Mouse (Mus musculus): ENCODE results near the gene Serf2. TPM values are rescaled to one million over a fixed set of nuclear protein-coding genes. Genes with fewer than 3 reads are reported as not detected.

Gene Serf2
- polyA plus RNA-seq (2017; shearing (Covaris generic)), result 100 to 1,000 TPM; 677 to 841 TPM

GRCm38 (mm10) chr2:121448739-121449535, at the start of gene Serf2:
Serf2 (plus strand) TSS chr2:121449195.
- peak; percentile 92 for ATAC-seq

DNA sequence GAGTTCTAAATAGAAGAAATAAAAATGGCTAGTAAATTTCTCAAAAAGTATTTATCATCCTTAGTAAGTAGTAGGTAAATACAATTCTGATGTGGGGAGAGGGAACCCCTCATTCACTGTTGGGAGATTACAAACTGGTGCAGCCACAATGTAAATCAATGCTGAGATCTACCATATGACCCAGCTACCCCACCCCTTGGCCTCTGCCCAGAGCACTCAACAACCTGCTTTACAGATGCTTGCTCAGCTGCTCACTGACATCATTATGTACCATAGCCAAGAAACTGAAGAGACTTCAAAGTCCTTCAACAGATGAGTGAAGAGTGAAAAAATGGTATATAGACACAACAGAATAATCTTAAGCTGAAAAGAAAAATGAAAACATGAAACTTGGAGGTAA, 45.7 kb upstream of the Serf2 start:
- no peak for ATAC-seq

DNA sequence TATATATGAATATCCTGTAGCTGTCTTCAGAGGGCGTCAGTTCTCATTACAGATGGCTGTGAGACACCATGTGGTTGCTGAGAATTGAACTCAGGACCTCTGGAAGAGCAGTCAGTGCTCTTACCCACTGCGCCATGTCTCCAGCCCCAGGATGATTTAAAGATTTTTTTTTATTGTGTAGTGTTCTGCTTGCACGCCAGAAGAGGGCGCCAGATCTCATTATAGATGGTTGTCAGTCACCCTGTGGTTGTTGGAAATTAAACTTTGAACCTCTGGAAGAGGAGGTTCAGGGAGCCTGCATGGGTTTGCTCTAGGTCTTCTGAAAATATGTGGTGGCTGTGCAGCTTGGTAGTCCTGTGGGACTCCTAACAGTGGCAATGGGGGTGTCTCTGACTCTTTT, 40.8 kb upstream of the Serf2 start:
- peak; percentile 88 for ATAC-seq

GRCm38 (mm10) chr2:121412843-121413386, 36.1 kb upstream of the Serf2 start:
- ATAC-seq, result no peak

- ATAC-seq, result peak; percentile 80
These were observed 35.5 kb upstream of the Serf2 start, which contains the start of the genes Pdia3 and Catsper2 for GRCm38 (mm10) chr2:121413387-121414042. Pdia3 (plus strand) TSS chr2:121413775. Catsper2 (minus strand) TSS chr2:121413792.

DNA sequence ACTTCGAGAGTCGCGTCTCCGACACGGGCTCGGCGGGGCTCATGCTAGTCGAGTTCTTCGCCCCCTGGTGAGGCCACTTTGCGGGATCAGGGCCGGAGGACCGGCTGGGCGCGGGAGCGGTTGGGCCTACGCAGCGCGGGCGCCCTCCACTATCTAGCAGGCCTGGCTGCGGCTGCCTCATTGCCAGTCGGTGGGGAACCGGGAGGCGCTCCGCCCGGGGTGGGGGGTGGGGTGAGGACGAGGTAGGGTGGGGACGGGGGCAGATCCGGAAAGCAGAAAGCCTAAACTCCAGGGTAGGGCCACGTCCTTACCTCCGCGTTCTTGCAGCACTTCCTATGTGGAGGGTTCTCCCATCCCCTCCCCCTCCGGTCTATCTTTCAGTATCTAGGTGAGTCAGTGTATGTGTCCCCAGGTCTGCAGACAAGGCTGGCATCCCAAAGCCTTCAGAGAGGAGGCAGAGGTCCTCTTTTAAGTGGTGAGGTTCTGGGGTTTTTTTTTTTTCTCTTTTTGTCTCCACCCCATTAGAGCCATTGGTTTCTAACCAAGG, 34.8 kb upstream of the Serf2 start:
- ATAC-seq, result peak; percentile 49

- ATAC-seq, result no peak
These were observed 33.9 kb upstream of the Serf2 start for GRCm38 (mm10) chr2:121415103-121415502.

DNA sequence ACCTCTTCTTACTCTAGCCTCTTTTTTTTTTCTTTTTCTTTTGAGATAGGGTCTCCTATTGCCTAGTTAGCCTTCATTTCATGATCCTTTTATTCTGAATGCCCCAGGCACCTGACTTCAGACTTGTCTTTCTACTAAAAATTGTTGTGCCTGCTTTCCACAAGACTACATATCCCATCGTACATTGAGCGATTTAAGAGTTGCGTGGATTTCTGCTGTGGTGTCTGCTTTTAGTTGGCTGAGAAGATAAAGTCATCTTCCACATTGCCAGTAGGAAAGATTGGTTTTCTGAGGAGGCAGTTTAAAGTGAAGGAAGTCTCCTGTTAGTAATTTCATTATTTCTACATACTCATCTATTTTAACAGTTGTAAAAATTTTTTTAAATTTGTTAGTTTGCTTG, 33.4 kb upstream of the Serf2 start:
- ATAC-seq, result no peak

GRCm38 (mm10) chr2:121416356-121416755, 32.6 kb upstream of the Serf2 start:
- ATAC-seq, result no peak

DNA sequence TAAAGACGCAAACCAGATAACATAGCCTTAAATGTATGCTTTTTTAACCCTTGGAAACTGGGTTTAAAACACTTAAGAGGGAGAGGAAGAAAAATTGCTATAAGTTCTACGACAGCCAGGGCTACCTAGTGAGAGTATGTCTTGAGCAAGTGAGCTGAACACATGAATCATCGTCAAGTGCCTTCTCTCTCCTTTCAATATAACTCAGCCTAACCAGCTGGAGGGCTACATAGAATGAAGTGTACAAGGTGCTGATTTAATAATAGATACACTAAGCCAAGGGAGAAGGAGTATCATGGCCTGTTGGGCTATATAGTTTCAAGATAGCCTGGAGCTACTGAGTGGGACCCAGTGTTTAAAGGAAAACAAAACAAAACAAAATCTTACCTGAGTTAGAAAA, 30.5 kb upstream of the Serf2 start:
- ATAC-seq, result no peak

- no peak for ATAC-seq
These were observed 25.8 kb upstream of the Serf2 start for GRCm38 (mm10) chr2:121423166-121423565.

- peak; percentile 51 for ATAC-seq
These were observed 23.1 kb upstream of the Serf2 start for GRCm38 (mm10) chr2:121425890-121426289.

DNA sequence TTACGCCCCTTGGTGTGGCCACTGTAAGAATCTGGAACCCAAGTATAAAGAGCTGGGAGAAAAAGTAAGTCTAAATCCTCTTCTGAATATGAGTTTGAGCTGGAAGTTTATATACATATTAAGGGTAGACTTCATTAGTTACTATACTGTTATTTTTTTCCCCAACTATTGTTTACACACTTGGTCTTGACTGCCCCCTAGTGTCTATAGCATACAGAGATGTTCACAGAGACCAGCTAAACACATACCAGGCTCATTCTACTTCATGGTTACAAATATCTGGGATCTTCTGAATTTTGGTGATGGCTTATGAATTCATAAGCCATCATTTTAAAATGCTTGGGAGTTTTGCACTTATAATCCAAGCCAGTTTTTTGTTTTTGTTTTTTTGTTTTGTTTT, 14.1 kb upstream of the Serf2 start:
- peak; percentile 74 for ATAC-seq

GRCm38 (mm10) chr2:121439746-121440145, 9.2 kb upstream of the Serf2 start:
- ATAC-seq, result no peak

- no peak for ATAC-seq
These were observed 8.0 kb upstream of the Serf2 start for GRCm38 (mm10) chr2:121440834-121441605.

GRCm38 (mm10) chr2:121441800-121442199, 7.2 kb upstream of the Serf2 start:
- peak; percentile 19 for ATAC-seq

GRCm38 (mm10) chr2:121442259-121443067, 6.5 kb upstream of the Serf2 start:
- ATAC-seq, result peak; percentile 88

- no peak for ATAC-seq
These were observed 6.0 kb upstream of the Serf2 start for GRCm38 (mm10) chr2:121443068-121443349.

DNA sequence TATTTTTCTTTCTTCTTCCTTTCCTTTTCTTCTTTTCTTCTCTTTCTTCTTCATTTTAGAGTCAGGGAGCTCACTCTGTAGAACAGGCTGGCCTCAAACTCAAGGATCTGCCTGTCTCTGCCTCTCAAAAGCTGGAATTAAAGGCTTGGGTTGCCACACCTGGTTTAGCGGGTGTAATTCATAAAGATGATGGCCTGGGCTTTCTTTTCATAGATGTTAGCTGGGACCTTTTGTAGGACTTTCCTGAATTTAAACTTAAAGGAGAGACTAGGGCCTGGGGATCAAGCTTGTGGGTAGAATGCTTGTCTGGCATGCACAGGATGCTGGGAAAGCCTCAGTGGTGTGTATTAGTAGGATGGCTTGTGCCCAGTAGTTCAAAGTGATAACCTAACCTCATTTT, 4.8 kb upstream of the Serf2 start, which contains the start of gene Ell3:
Gene Ell3, minus strand, starts transcription at position 101 of the 400 bp plus-strand sequence.
- ATAC-seq, result no peak

- ATAC-seq, result no peak
These were observed 3.9 kb upstream of the Serf2 start for GRCm38 (mm10) chr2:121445117-121445516.

DNA sequence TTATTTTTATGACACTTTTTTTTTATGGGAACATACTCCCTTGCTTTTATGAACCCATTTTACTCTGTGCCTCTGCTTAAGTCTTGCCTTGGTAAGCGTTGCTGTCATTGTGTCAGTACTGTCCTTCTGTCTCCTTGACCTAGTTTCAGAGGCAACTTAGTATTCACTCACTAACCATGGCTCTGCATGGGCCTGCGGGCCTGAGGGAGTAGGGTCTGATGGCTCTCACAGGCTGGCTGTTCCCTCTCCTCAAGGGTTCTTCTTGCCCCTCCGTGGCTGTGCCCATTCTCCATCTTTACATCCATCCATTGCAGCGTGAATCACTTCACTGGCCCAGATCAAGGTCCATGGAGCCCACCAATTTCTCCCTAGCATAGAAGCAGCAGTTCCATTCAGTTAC, 2.5 kb upstream of the Serf2 start:
- no peak for ATAC-seq

DNA sequence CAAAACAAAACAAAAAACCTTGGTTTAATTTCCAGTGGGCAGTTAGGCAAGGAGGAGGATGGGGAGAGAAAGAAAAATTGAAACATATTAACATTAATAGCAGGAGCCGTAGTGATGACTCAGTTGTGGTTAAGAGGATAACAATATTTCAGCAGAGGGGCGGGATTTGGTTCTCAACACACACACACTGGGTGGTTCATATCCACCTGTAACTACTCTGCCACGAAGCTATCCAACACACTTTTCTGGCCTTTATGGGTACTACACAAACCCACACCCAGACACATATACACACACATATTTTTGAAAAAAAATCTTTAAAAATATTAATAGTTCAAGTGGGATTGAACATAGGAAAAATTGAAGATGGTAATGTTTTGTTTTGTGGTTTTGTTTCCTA, 2.0 kb upstream of the Serf2 start:
- no peak for ATAC-seq
